Mouse (Mus musculus): ENCODE data around the gene Pnpla1.

GRCm38 (mm10) chr17:28834676-28835075, 23.5 kb upstream of the Pnpla1 start:
- no peak for TF ChIP-seq CTCF (IDR thresholded peaks at IDR 0.05; ENCODE audit: low read depth)
- TF ChIP-seq EP300 (optimal IDR thresholded peaks at IDR 0.05), result no peak

Data from stomach, postnatal 0 days (tissue).